Mouse (Mus musculus) liver, adult 2 months (tissue): ENCODE results near the gene Psors1c2. TPM values are rescaled to one million over a fixed set of nuclear protein-coding genes. Genes with fewer than 3 reads are reported as not detected.
A peak's percentile ranks its signal among the peaks of the same experiment; 100 is the strongest.

ENCODE experiments used
- DNase-seq: peaks from one replicate; pipeline ENCODE4 v3.0.0-alpha.2; 2011; ENCODE audit warnings: low read depth, low spot score; ENCODE audit errors: extremely low read depth
- H3K27ac ChIP-seq: fragments of 200-500 bp; replicated peaks from 2 replicates; pipeline ENCODE4 v1.5.1; 2012; ENCODE audit warnings: low read depth, mild to moderate bottlenecking, control low read depth, inconsistent platforms, low read length; ENCODE audit not compliant: insufficient read depth
- H3K27me3 ChIP-seq: fragments of 200-500 bp; 2 replicates; pipeline ENCODE4 v1.6.1; 2012; ENCODE audit warnings: mild to moderate bottlenecking, moderate library complexity, low read length, inconsistent platforms; ENCODE audit not compliant: control insufficient read depth, insufficient read depth
- H3K36me3 ChIP-seq: fragments of 200-500 bp; 2 replicates; pipeline ENCODE4 v1.6.1; 2012; ENCODE audit warnings: low read length, inconsistent platforms; ENCODE audit not compliant: control insufficient read depth, insufficient read depth
- H3K4me1 ChIP-seq: fragments of 200-500 bp; 2 replicates; pipeline ENCODE4 v1.6.1; 2011; ENCODE audit warnings: low read length; ENCODE audit not compliant: control insufficient read depth, insufficient read depth
- H3K4me3 ChIP-seq: fragments of 200-500 bp; 2 replicates; pipeline ENCODE4 v1.5.1; 2011; ENCODE audit warnings: low read depth, mild to moderate bottlenecking, control low read depth, low read length, moderate library complexity; ENCODE audit not compliant: insufficient read depth
- H3K79me2 ChIP-seq: fragments of 200-500 bp; 2 replicates; pipeline ENCODE4 v1.6.1; 2012; ENCODE audit warnings: inconsistent platforms, mild to moderate bottlenecking, low read length, moderate library complexity; ENCODE audit not compliant: control insufficient read depth, insufficient read depth
- H3K9ac ChIP-seq: fragments of 200-500 bp; 2 replicates; pipeline ENCODE4 v1.6.1; 2012; ENCODE audit warnings: low read depth, mild to moderate bottlenecking, control low read depth, inconsistent platforms, low read length
- CTCF ChIP-seq: fragments of 200-500 bp; IDR thresholded peaks from 2 replicates; pipeline ENCODE4 v1.5.1; 2011; ENCODE audit warnings: low read depth, low read length, control low read depth
- POLR2A ChIP-seq: fragments of 200-500 bp; IDR thresholded peaks from 2 replicates; pipeline ENCODE4 v1.6.1; 2011; ENCODE audit warnings: low read length, control low read depth; ENCODE audit not compliant: insufficient read depth; ENCODE audit errors: extremely low read depth
- WGBS: fragments of 180-500 bp; shearing (Covaris S2); methylation state at CpG from one replicate; pipeline ENCODE4 v1.1.7; 2018; 5-methylcytosine and 5-hydroxymethylcytosine counted together
- polyA plus RNA-seq: library from polyadenylated mRNA; depleted of rRNA; stranded (reverse); fragments of >200 nt; gene quantifications from 2 replicates; pipeline ENCODE4 v1.2.3, GENCODE M21; 2012; rRNA removed
- total RNA-seq: library from RNA; depleted of rRNA; stranded (reverse); fragments of >200 nt; gene quantifications from 2 replicates; pipeline ENCODE4 v1.2.3, GENCODE M21; 2014; rRNA removed

The Psors1c2 gene
- total and polyA plus RNA-seq, 2 experiments = not detected

DNA sequence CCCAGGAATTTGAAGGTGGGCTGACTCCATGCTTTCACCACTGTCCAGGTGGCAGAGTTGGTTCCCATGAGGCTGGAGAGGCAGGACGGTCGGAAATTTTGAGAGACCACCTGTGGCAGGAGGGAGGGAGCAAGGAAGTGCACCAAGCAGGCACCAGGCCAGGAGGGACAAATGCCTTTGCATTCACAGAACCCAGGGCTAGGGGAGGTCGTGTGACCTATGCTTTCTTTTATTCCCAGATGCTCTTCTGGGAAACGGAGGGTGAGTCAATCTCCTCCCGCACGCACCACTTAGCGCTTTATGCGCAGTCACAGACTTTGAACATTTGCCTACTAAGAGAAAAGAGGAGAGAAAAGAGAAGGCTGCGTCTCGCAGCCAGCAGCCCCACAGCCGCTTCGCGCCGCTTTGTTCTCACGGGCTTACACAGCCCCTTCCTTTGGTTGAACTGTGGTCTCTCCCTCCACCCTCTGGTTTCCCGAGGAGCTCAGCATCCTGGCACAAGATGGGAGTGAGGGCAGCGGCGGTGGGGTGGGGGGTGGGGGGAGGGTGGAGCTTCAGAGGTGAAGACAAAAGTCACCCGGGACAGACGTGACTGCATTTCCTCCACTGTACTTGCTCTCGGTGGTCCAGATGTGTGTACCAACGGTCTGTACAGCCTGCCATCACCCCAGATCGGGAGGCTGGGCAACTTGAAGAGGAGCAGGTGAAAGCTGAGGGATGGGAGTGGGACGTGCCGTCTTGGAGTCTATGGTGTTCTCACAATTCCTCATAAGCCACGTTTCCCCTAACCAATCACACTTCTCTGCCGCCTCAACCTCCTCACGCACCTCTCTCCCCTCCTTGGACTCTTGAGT lies 36.3 kb downstream of the Psors1c2 start:
- TF ChIP-seq POLR2A = no peak
- TF ChIP-seq CTCF = no peak
- no peak overlapping the region for H3K27ac ChIP-seq
- H3K79me2 ChIP-seq = no peaks in the 10 kb centered on the region
- peaks cover 12% of the 10 kb centered on the region for H3K27me3 ChIP-seq
- no peaks in the 10 kb centered on the region for H3K36me3 ChIP-seq
- no peaks in the 10 kb centered on the region for H3K4me1 ChIP-seq
- no peak overlapping the region for H3K4me3 ChIP-seq
- H3K9ac ChIP-seq = no peak overlapping the region
- WGBS = 10% methylated on average over 28 of the region's 28 CpGs
- DNase-seq = no peak

DNA sequence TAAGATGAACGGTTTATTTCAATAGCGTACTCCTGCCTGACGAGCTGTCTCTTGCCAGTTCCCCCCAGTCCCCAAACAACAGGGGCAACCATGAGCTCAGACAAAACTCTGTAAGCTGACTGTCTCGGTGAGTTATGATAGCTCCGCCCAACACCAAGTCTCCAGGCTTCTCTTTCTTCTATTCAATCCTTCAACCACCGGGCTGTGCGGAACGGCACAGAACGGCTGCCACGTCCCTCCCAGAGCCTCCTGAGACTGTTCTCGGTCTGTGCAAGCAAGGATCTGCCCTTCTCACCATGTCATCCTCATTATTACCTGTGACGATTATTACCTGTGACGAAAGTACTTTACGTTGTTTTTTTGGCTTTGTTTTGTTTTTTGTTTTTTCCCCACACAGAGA lies 37.8 kb downstream of the Psors1c2 start:
- 90% methylated on average over 14 of the region's 14 CpGs for WGBS

DNA sequence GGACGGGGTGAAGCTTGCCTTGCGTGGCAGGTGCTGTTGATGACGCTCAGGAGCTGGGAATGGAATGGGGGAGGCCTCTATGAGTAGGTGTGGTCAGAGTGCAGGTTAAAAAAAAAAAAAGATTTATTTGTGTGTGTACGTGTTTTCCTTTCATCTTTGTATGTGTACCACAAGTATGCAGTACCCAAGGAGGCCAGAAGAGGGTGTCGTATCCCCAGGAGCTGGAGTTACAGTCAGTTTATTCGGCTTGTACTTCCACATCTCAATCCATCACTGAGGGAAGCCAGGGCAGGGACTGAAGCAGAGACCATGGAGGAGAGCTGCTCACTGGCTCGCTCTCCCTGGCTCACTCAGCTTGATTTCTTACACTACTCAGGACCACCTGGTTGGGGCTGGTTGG lies 38.5 kb downstream of the Psors1c2 start:
- Histone ChIP-seq H3K79me2 (no peaks in the 10 kb centered on the region), H3K4me1 (no peaks in the 10 kb centered on the region), H3K27me3 (peaks cover 12% of the 10 kb centered on the region), H3K9ac (no peak overlapping the region), H3K4me3 (no peak overlapping the region), H3K36me3 (no peaks in the 10 kb centered on the region), H3K27ac (no peak overlapping the region)
- TF ChIP-seq POLR2A (no peak), CTCF (no peak)
- no peak for DNase-seq
- 94% methylated on average over 7 of the region's 7 CpGs for WGBS

More for the DNA sequence above, 37.8 kb downstream of the Psors1c2 start:
- H3K36me3 ChIP-seq = no peaks in the 10 kb centered on the region
- H3K27ac ChIP-seq = no peak overlapping the region
- no peak for DNase-seq
- no peak for TF ChIP-seq POLR2A
- H3K4me1 ChIP-seq = no peaks in the 10 kb centered on the region
- H3K79me2 ChIP-seq = no peaks in the 10 kb centered on the region
- H3K9ac ChIP-seq = no peak overlapping the region
- H3K4me3 ChIP-seq = no peak overlapping the region
- H3K27me3 ChIP-seq = peaks cover 12% of the 10 kb centered on the region

DNA sequence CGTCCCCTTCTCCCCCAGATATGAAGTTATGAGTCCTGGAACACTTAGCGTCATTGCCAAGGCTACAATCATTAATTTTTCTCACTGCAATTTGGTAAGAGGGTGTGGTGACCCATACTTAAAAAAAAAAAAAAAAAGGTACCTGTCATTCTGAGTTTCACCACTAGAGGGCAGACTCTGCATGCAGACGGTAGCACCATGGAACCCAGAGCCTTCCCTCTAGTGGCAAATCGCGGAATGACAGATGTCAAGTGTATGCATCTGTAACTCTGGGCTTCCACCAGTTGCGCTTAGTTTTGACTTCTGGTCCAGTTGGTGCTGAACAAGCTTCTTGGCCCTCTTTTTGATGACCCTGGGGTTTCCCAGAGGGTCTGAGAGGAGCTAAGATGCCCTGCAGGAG lies 45.2 kb downstream of the Psors1c2 start:
- Histone ChIP-seq H3K79me2 (no peaks in the 10 kb centered on the region), H3K4me3 (no peak overlapping the region), H3K4me1 (no peaks in the 10 kb centered on the region), H3K27me3 (no peaks in the 10 kb centered on the region), H3K36me3 (no peaks in the 10 kb centered on the region), H3K9ac (no peak overlapping the region), H3K27ac (no peak overlapping the region)
- DNase-seq = peak; percentile 75
- whole genome bisulfite sequencing = 23% methylated on average over 6 of the region's 6 CpGs
- TF ChIP-seq POLR2A (no peak), CTCF (peak; percentile 90)

DNA sequence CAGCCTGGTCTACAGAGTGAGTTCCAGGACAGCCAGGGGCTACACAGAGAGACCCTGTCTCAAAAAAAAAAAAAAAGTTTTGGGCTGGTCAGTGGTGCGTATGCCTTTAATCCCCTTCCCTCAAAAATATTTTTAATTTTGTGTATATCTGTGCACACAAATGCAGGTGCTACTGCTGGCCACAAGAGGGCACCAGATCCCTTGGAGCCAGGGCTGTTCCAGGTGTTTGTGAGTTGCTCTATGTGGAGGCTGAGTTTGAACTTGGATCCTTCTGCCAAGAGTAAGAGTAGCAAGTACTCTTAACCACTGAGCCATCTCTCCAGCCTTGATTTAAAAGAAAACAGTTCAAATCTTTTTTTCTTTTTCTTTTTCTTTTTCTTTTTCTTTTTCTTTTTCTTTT lies 49.9 kb downstream of the Psors1c2 start:
- no peak overlapping the region for H3K27ac ChIP-seq
- TF ChIP-seq CTCF = peak; percentile 60
- TF ChIP-seq POLR2A = no peak
- WGBS = 94% methylated on average over 1 of the region's 1 CpGs
- no peak overlapping the region for H3K9ac ChIP-seq
- H3K27me3 ChIP-seq = no peaks in the 10 kb centered on the region
- H3K79me2 ChIP-seq = no peaks in the 10 kb centered on the region
- H3K36me3 ChIP-seq = no peaks in the 10 kb centered on the region
- H3K4me1 ChIP-seq = no peaks in the 10 kb centered on the region; the same call in 1 of the 2 replicates
- H3K4me3 ChIP-seq = no peak overlapping the region
- DNase-seq = peak; percentile 6

Other genes with a start within 250 kb of the Psors1c2 start
- 9.1 and 11.1 TPM in 2 replicates for gene H2-Q1, start 212.8 kb upstream of the Psors1c2 start, total RNA-seq
- 4.4 and 5.5 TPM in 2 replicates for gene H2-Q1, start 212.8 kb upstream of the Psors1c2 start, polyA plus RNA-seq
- gene H2-Q2, start 191.0 kb upstream of the Psors1c2 start, total RNA-seq = 0.81 and 1.2 TPM in 2 replicates
- 0.37 and 0.75 TPM in 2 replicates for gene H2-Q2, start 191.0 kb upstream of the Psors1c2 start, polyA plus RNA-seq
- gene H2-Q4, start 153.6 kb upstream of the Psors1c2 start, total RNA-seq = 31.5 and 32.7 TPM in 2 replicates
- 36.2 and 61.8 TPM in 2 replicates for gene H2-Q4, start 153.6 kb upstream of the Psors1c2 start, polyA plus RNA-seq
- 11.4 and 13.2 TPM in 2 replicates for gene H2-Q6, start 108.4 kb upstream of the Psors1c2 start, total RNA-seq
- 18.2 and 40.0 TPM in 2 replicates for gene H2-Q6, start 108.4 kb upstream of the Psors1c2 start, polyA plus RNA-seq
- 40.7 and 56.7 TPM in 2 replicates for gene H2-Q7, start 94.0 kb upstream of the Psors1c2 start, total RNA-seq
- 58.1 and 212 TPM in 2 replicates for gene H2-Q7, start 94.0 kb upstream of the Psors1c2 start, polyA plus RNA-seq
- gene H2-Q10, start 63.1 kb upstream of the Psors1c2 start, total RNA-seq = 1,696 and 1,845 TPM in 2 replicates
- 3,073 and 3,421 TPM in 2 replicates for gene H2-Q10, start 63.1 kb upstream of the Psors1c2 start, polyA plus RNA-seq
- gene Pou5f1, start 27.2 kb upstream of the Psors1c2 start, total RNA-seq = not detected in 2 replicates
- gene Pou5f1, start 27.2 kb upstream of the Psors1c2 start, polyA plus RNA-seq = not detected in 2 replicates
- gene Tcf19, start 16.4 kb upstream of the Psors1c2 start, total RNA-seq = 1.9 and 4.0 TPM in 2 replicates
- gene Tcf19, start 16.4 kb upstream of the Psors1c2 start, polyA plus RNA-seq = 2.7 and 3.1 TPM in 2 replicates
- gene Cchcr1, start 16.1 kb upstream of the Psors1c2 start, total RNA-seq = 1.4 and 1.9 TPM in 2 replicates
- 1.9 and 2.1 TPM in 2 replicates for gene Cchcr1, start 16.1 kb upstream of the Psors1c2 start, polyA plus RNA-seq
- not detected in 2 replicates for gene Cdsn, start 18.9 kb downstream of the Psors1c2 start, total RNA-seq
- gene Cdsn, start 18.9 kb downstream of the Psors1c2 start, polyA plus RNA-seq = not detected in 2 replicates
- gene 2300002M23Rik, start 34.2 kb downstream of the Psors1c2 start, total RNA-seq = not detected in 2 replicates
- not detected in 2 replicates for gene 2300002M23Rik, start 34.2 kb downstream of the Psors1c2 start, polyA plus RNA-seq
- not detected in 2 replicates for gene Sfta2, start 68.3 kb downstream of the Psors1c2 start, total RNA-seq
- gene Sfta2, start 68.3 kb downstream of the Psors1c2 start, polyA plus RNA-seq = not detected in 2 replicates
- not detected in 2 replicates for gene Gm9573, start 93.4 kb downstream of the Psors1c2 start, total RNA-seq
- not detected in 2 replicates for gene Gm9573, start 93.4 kb downstream of the Psors1c2 start, polyA plus RNA-seq
- not detected in 2 replicates for gene Mucl3, start 110.5 kb downstream of the Psors1c2 start, total RNA-seq
- not detected in 2 replicates for gene Mucl3, start 110.5 kb downstream of the Psors1c2 start, polyA plus RNA-seq
- 6.6 and 11.1 TPM in 2 replicates for gene Vars2, start 134.4 kb downstream of the Psors1c2 start, total RNA-seq
- 22.6 and 29.6 TPM in 2 replicates for gene Vars2, start 134.4 kb downstream of the Psors1c2 start, polyA plus RNA-seq
- 16.4 and 17.4 TPM in 2 replicates for gene Gtf2h4, start 140.5 kb downstream of the Psors1c2 start, total RNA-seq
- 24.8 and 29.8 TPM in 2 replicates for gene Gtf2h4, start 140.5 kb downstream of the Psors1c2 start, polyA plus RNA-seq
- gene Ddr1, start 171.4 kb downstream of the Psors1c2 start, total RNA-seq = 0.55 and 1.4 TPM in 2 replicates
- gene Ddr1, start 171.4 kb downstream of the Psors1c2 start, polyA plus RNA-seq = 0.98 and 1.5 TPM in 2 replicates